Mouse (Mus musculus) gastrocnemius, postnatal 36 days (tissue): Measurements from ENCODE around the gene Col16a1. TPM values are rescaled to one million over a fixed set of nuclear protein-coding genes. Genes with fewer than 3 reads are reported as not detected.

ENCODE experiments used
- DNase-seq, 2 experiments: peaks; one replicate each; pipeline ENCODE4 v3.0.0; 2022
- intact Hi-C: fragments of 180-260 bp; cut with DNase I; formaldehyde crosslinking; loops from one replicate; pipeline ENCODE4 v1.15.1; 2025
- long read RNA-seq, 2 experiments: library from polyadenylated mRNA; stranded (forward); transcript quantifications; one replicate each; pipeline ENCODE4 v2.0.0; 2021
- total RNA-seq, 2 experiments: library from RNA; stranded (reverse); gene quantifications; 2 replicates each; pipeline ENCODE4 v1.2.3; 2021

Col16a1 gene
- total RNA-seq = 1 to 10 TPM; 6.9 to 7.7 TPM
- long read RNA-seq, experiment 1, partial matches to known transcripts = 1 of 2 reads
- long read RNA-seq, experiment 1, other reads (novel, unspliced or antisense) = 1 of 2 reads
- long read RNA-seq, experiment 2, partial matches to known transcripts = 3 of 4 reads
- long read RNA-seq, experiment 2, other reads (novel, unspliced or antisense) = 1 of 4 reads

- peak; percentile 89 to 97 for DNase-seq
- intact Hi-C loops = no loop called here
Observed at GRCm38 (mm10) chr4:130047331-130048202, at the start of gene Col16a1. Col16a1 (plus strand) TSS chr4:130047840.

- intact Hi-C loops = no loop called here
- no peak for DNase-seq
Observed at GRCm38 (mm10) chr4:129998124-129998523, 49.5 kb upstream of the Col16a1 start.

- no peak for DNase-seq
- intact Hi-C loops = no loop called here
Observed at GRCm38 (mm10) chr4:130001710-130002109, 45.9 kb upstream of the Col16a1 start.

- DNase-seq = no peak
- intact Hi-C loops = no loop called here
Observed at GRCm38 (mm10) chr4:130002157-130002556, 45.5 kb upstream of the Col16a1 start.

GRCm38 (mm10) chr4:130005593-130005992 lies 42.0 kb upstream of the Col16a1 start:
- intact Hi-C loops = no loop called here
- no peak for DNase-seq

GRCm38 (mm10) chr4:130006533-130006932 lies 41.1 kb upstream of the Col16a1 start:
- intact Hi-C loops = no loop called here
- no peak for DNase-seq

GRCm38 (mm10) chr4:130009043-130009442 lies 38.6 kb upstream of the Col16a1 start:
- intact Hi-C loops = no loop called here
- no peak for DNase-seq

- intact Hi-C loops = no loop called here
- no peak for DNase-seq
Observed at GRCm38 (mm10) chr4:130010723-130011122, 36.9 kb upstream of the Col16a1 start.

- no peak for DNase-seq
- intact Hi-C loops = no loop called here
Observed at GRCm38 (mm10) chr4:130012234-130012633, 35.4 kb upstream of the Col16a1 start.

- intact Hi-C loops = no loop called here
- no peak for DNase-seq
Observed at GRCm38 (mm10) chr4:130013111-130013510, 34.5 kb upstream of the Col16a1 start.

GRCm38 (mm10) chr4:130016010-130016409 lies 31.6 kb upstream of the Col16a1 start:
- no peak for DNase-seq
- intact Hi-C loops = no loop called here

GRCm38 (mm10) chr4:130017036-130017674 lies 30.5 kb upstream of the Col16a1 start:
- DNase-seq = no peak
- intact Hi-C loops = no loop called here

GRCm38 (mm10) chr4:130022952-130023351 lies 24.7 kb upstream of the Col16a1 start:
- DNase-seq = no peak
- intact Hi-C loops = no loop called here

GRCm38 (mm10) chr4:130023511-130024231 lies 24.0 kb upstream of the Col16a1 start:
- no peak for DNase-seq
- intact Hi-C loops = no loop called here

- DNase-seq = no peak
- intact Hi-C loops = loop anchor here (5.0 kb wide), 1 partner anchor 63 kb away; no protein-coding TSS in a partner anchor
Observed at GRCm38 (mm10) chr4:130025544-130025943, 22.1 kb upstream of the Col16a1 start.

- intact Hi-C loops = no loop called here
- no peak for DNase-seq
Observed at GRCm38 (mm10) chr4:130031146-130031545, 16.5 kb upstream of the Col16a1 start.

- intact Hi-C loops = no loop called here
- no peak for DNase-seq
Observed at GRCm38 (mm10) chr4:130033496-130033895, 14.1 kb upstream of the Col16a1 start.

GRCm38 (mm10) chr4:130036112-130036511 lies 11.5 kb upstream of the Col16a1 start:
- intact Hi-C loops = loop anchor here (1.0 kb wide), 1 partner anchor 50 kb away; no protein-coding TSS in a partner anchor
- DNase-seq = peak in 1 of 2 experiments; percentile 31

GRCm38 (mm10) chr4:130036573-130037401 lies 10.9 kb upstream of the Col16a1 start:
- intact Hi-C loops = loop anchor here (1.0 kb wide), 1 partner anchor 50 kb away; no protein-coding TSS in a partner anchor

GRCm38 (mm10) chr4:130039351-130039750 lies 8.3 kb upstream of the Col16a1 start:
- DNase-seq = no peak
- intact Hi-C loops = no loop called here

More at GRCm38 (mm10) chr4:130036573-130037401, 10.9 kb upstream of the Col16a1 start:
- DNase-seq = peak; percentile 58 to 68
